Mouse (Mus musculus) testis, postnatal 14 days (tissue): Measurements from ENCODE around the gene Tmem262.
A peak's percentile ranks its signal among the peaks of the same experiment; 100 is the strongest.
"Not testable (repeated sequence)": the region's sequence is repeated elsewhere in the genome, so short reads cannot be mapped to it uniquely, and the experiment has no call there.

ENCODE experiments used
- DNase-seq: peaks from one replicate; pipeline ENCODE4 v3.0.0; 2021; ENCODE audit warnings: low spot score

The Tmem262 gene

DNA sequence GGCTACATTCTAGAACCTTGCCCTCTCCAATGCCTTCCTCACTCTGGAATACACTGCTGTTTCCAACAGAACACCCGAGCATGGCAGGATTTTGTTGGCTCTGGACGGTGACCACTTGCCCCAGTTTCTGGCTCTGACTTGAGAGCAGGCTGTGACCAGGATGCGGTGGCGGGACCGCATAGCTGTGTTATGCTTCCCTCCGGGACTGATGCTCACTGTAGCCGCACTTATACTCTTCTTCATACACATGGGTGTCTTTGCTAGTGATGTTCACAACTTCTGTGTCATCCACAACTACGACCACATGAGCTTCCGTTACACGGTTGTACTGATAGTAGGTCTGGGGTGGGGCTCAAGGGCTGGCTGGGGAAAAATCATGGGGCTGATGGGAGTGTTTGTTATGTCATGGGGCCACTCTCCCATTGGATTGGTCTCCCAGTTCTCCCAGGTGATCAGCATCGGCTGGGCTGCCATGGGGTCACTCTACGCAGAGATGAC is at the start of gene Tmem262:
Gene Tmem262, plus strand, starts transcription at position 51 of the 498 bp plus-strand sequence.
- no peak for DNase-seq

- no peak for DNase-seq
Measured at GRCm38 (mm10) chr19:6030520-6031280, 49.1 kb upstream of the Tmem262 start.

GRCm38 (mm10) chr19:6035966-6036585 is 43.8 kb upstream of the Tmem262 start:
- no peak for DNase-seq

DNA sequence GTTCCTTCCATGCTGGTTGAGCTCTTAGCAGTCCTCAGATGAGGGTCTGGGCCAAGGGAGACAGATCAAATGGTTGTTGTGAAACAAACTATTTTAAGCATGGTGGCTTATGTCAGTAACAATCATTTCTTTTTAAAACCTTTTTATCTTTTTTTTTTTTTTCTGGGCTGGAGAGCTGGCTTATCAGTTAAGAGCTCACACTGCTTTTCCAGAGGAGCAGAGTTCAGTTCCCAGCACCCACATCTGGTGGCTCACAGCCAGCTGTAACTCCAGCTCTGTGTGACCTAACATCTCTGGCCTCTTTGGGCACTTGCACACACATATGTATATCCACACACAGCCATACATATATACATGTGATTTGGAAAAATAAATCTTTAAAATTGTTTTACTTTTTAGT is 42.1 kb upstream of the Tmem262 start:
- DNase-seq: no peak

GRCm38 (mm10) chr19:6038326-6038725 is 41.5 kb upstream of the Tmem262 start:
- DNase-seq: no peak

DNA sequence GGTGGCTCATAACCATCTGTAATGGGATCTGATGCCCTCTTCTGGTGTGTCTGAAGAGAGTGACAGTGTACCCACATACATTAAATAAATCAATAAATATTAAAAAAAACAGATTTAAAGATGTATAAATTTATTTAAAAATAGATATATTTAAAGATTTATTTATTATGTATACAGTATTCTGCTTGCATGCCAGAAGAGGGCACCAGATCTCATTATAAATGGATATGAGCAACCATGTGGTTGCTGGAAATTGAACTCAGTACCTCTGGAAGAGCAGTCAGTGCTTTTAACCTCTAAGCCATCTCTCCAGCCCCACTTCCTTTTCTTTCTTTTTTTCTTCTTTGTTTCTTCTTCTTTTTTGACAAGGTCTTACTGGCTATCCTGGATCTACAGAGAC is 39.8 kb upstream of the Tmem262 start:
- DNase-seq: no peak

DNA sequence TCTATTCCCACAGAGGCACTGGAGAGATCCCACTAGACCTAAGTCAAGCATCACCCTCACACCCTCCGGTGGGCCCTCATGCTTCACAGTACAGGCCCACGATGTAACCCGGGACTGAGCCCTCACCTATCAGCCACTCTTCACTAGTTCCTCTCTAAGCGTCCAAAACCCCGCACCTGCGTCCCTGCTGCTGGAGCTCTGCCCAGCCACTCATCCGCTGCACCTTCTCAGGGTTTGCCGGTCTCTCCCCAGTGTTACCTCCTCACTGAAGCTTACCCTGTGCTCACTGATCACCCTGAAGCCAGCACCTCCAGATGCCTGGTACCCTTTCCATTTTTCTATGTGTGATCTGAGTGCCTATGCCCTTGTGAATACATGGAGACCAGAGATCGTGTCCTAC is 37.5 kb upstream of the Tmem262 start:
- no peak for DNase-seq

- DNase-seq: not testable (repeated sequence)
Measured at GRCm38 (mm10) chr19:6044102-6044501, 35.7 kb upstream of the Tmem262 start.

DNA sequence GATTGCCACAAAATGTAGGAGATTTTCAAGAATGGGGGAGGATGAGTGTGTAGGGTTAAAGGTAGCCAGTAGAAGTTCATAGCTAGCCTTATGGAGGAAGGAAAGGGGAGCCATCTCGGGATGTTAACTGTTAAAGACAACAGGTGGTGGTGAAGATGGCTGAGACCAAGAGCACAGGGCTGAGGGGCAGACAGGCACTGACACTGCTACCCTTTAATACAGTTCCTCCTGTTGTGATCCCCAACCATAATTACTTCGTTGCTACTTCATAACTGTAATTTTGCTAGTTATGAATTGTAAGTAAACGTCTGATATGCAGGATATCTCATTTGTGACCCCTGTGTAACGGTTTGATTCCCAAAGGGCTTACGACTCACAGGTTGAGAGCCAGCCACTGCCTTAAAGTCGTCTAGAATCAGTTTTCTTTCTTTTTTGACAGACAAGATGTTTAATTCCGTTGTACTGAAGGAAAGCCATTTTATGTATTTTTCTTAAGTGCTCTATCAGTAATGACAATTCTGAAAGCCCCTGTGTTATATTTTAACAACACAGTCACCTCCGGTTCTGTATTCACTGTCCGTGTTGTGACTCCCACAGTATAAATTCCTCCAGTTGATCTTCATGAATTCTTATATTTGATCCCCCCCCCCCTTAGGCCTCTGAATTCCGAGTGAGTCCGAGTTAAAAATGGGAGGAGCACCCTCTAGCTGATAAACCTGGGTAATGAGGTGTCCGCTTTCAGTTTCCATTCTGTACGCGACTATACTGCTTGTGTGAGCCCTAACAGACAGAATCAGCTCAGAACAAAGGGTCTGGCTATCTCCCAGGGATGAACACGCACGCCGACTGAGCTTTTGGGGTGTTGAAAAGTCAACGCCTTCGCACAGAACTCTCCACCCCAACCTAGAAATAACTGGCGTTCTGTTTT is 34.2 kb upstream of the Tmem262 start:
- no peak for DNase-seq

DNA sequence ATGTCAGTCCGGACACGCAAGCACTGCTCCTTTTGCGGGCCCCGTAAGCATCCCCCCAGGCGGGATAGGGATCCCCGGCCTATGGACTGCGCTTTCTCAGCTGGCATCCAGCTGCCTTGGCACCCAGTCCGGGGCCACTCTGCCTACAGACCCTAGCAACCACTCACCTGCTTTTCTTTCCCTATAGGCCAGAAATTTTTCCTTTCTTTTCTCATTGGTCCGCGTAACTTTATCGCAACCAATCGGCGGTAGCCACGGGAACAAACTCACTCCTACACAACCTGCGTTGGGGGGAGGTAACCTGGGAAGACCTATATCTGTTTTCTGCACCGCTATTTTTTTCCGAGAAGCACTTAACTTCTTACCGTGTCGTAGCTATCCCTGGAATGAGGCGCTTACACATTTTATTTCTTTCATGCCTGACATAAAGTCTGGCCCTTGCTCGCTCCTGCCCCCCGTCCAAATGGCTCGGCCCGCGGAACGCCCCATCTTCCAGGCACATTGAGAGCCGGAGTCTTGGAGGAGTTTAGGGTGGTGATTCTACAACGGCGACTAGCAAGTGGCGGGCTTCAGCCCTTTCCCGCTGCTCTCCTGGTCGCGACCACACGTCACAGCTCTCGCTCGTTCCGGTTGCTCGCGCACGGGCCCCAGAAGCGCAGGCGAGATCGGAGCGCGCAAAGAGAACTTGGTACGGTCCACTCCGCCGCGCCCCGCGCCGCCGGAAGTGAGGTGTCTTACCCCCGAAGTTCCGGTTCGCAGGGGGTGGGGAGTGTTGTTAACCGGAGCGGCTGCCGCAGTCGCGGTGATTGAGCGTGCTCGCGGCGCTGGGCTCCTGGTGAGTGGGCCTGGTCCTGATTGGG is 33.3 kb upstream of the Tmem262 start, which contains the start of gene Syvn1:
Gene Syvn1, plus strand, starts transcription at position 283 of the 860 bp plus-strand sequence.
- peak; percentile 91 for DNase-seq

- DNase-seq: no peak
Measured at GRCm38 (mm10) chr19:6047154-6047898, 32.5 kb upstream of the Tmem262 start.

GRCm38 (mm10) chr19:6047899-6048166 is 32.0 kb upstream of the Tmem262 start:
- DNase-seq: no peak

DNA sequence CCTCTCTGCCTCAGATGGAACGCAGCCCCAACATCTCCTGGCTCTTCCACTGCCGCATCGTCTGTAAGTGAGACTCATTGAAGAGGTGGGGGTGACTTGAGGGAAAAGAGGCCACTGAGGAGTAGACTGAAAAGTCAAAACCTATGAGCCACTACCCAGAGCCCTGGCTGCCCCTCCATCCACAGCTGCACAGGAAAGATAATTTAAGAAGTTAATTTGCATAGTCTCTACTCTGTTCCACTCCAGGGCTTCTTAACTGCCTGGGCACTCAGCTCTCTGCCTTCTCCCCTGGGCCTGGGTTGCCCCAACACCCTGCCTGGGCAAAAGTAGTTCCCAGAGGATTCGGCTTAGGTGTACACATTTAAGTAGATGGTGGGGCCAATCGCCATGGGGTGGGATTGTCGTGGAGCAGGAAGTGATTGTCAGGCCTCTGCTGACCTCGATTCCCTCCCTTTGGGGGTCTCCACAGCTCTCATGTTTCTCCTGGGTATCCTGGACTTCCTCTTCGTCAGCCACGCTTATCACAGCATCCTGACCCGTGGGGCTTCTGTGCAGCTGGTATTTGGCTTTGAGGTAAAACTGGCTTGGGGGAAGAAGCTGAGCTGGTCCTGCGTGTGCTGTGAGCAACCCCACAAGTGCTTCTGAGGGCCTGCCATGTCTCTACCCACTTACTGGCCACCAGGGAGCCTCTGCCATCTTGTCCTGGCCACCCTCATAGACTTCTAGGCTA is 31.0 kb upstream of the Tmem262 start:
- DNase-seq: no peak

DNA sequence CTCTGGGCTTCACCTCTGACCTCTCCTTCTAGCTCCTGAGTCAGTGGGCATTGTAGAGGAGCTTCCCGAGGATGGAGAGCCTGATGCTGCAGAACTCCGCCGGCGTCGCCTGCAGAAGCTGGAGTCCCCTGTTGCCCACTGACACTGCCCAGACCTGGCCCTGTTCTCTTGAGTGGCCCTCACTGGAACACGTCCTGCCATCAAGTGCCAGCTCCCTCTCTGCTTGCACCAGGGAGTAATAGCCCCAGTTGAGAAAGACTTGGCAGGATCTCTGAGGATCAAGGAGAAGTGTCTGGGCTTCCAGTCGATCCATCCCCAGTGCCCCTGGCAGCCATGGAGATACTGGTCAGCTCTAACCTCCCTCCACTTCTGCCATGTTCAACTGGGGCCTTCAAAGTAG is 27.3 kb upstream of the Tmem262 start:
- DNase-seq: peak; percentile 9

GRCm38 (mm10) chr19:6054296-6054695 is 25.5 kb upstream of the Tmem262 start:
- no peak for DNase-seq

GRCm38 (mm10) chr19:6056696-6057095 is 23.1 kb upstream of the Tmem262 start:
- no peak for DNase-seq

GRCm38 (mm10) chr19:6057313-6058096 is 22.3 kb upstream of the Tmem262 start, which contains the start of the genes Mrpl49 and Fau:
Mrpl49 (minus strand) TSS chr19:6057785.
Fau (plus strand) TSS chr19:6057844.
- peak; percentile 99 for DNase-seq

DNA sequence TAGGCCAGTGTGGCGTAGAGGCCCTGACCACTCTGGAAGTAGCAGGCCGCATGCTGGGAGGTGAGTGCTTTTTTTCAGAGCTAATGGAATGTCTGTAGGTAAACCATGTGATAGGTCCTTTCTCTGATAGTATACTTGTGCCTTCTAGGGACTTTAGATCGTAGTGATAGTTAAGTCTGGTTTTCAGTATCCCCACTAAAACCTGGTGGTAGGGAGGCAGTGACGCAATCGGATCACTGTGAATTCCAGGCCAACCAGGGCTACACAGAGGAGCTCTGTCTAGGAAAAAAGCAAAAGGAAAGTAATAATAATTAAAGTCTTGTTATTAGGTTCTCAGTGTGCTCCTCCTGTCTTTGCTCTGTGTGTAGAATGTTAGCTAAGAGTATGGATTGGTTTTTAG is 21.3 kb upstream of the Tmem262 start:
- DNase-seq: no peak

- no peak for DNase-seq
Measured at GRCm38 (mm10) chr19:6058966-6059365, 20.9 kb upstream of the Tmem262 start.
